Mouse (Mus musculus): ENCODE data around the gene Itih4.

DNA sequence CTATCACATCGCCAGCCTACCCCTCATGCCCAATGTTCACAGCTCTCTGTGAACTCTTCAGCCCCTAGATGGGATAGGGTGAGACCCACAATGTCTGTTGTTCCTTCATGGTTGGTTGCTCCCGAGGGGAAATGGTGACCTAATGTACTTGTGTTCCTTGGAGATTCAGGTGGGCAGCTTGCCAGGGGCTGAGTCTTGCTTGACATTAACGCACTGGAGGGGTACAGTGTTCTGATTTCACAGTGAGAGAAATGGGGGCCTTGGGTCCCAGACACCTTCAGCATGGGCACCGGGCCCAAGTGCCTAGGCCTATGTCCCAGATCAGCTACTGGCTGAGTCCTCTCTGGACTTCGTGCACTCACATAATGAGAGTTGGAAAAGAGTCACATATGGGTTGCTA lies 27.1 kb downstream of the Itih4 start:
- TF ChIP-seq CTCF (IDR thresholded peaks at IDR 0.05) (no peak), EP300 (IDR thresholded peaks at IDR 0.05) (no peak)
